Mouse (Mus musculus) hematopoietic stem cell, adult 5-6 weeks (primary cell): ENCODE results near the gene Gle1. TPM values are rescaled to one million over a fixed set of nuclear protein-coding genes. Genes with fewer than 3 reads are reported as not detected.
A peak's percentile ranks its signal among the peaks of the same experiment; 100 is the strongest.
"Not testable (repeated sequence)": the region's sequence is repeated elsewhere in the genome, so short reads cannot be mapped to it uniquely, and the experiment has no call there.

ENCODE experiments used
- ATAC-seq, 2 experiments: fragments of 125-278 bp in 1 of 2; replicated peaks in 1 of 2; 2 replicates each; pipeline ENCODE4 v1.8.0; 2016 to 2017; ENCODE audit warnings: inconsistent platforms in 2 of 2, mild to moderate bottlenecking in 2 of 2, moderate number of reproducible peaks in 2 of 2, low read depth in 1 of 2, moderate TSS enrichment in 1 of 2; ENCODE audit not compliant: low FRiP score in 2 of 2, poor library complexity in 2 of 2, severe bottlenecking in 2 of 2, insufficient read depth in 1 of 2, low TSS enrichment in 1 of 2
- total RNA-seq: library from RNA; stranded (forward); fragments of 172-1452, 232-1000 nt; gene quantifications from 2 replicates; pipeline ENCODE4 v1.2.3, GENCODE M21; 2017

The Gle1 gene
- 71.4 and 79.7 TPM in 2 replicates for total RNA-seq

DNA sequence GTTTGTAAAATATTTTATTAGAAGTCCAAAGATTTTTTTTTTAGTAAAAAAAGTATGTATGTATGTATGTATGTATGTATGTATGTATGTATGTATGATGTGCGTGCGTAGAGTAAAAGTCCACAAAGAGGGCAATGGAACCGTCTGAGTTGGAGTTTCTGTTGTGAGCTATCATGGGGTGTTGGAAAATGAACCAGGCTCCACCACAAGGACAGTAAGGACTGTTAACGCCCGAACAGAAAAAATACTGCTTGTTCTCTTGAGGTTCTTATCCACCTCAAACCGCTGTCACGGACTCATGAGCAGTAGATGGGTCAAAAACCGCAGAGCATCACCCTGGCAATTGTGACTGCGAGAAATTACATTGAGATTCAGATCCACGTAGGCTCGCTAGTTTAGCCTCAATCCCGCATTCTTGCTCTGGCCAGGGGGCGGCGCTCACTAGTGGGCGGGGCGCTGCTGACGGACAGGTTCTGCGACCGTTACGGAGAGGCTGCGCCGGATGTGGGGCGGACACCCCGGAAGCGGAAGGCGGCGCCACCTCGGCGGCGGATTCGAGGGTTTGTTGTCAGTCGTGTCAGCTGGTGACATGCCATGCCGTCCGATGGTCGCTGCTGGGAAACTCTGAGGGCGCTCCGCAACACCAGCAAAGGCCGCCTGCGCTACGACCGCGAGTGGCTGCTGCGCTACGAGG lies at the start of gene Gle1:
Gene Gle1 (plus strand): TSS at position 521 of the 694 bp plus-strand sequence.
- peak; percentile 99 for ATAC-seq

DNA sequence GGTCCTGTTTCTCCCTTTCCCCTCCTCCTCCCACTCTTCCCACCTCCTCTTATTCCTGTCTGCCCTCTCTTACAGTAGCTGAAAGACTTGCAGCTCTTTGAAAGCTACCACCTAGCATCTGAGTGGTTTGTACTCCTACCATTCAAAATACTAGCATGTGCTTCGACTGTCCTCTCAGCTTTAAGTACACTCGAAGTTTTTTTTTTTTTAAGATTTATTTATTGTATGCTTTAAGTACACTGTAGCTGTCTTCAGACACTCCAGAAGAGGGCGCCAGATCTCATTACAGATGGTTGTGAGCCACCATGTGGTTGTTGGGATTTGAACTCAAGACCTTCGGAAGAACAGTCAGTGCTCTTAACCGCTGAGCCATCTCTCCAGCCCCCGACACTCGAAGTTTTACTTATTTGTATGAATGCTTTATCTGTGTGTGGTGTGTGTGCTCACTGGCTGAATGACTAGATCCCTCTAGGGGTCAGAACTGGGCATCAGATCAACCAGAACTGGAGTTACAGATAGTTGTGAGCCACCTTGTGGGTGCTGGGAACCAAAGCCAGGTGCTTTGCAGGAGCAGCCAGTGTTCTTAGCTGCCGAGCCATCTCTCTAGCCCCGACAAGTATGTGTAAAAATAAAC lies 48.5 kb upstream of the Gle1 start:
- not testable (repeated sequence) for ATAC-seq

DNA sequence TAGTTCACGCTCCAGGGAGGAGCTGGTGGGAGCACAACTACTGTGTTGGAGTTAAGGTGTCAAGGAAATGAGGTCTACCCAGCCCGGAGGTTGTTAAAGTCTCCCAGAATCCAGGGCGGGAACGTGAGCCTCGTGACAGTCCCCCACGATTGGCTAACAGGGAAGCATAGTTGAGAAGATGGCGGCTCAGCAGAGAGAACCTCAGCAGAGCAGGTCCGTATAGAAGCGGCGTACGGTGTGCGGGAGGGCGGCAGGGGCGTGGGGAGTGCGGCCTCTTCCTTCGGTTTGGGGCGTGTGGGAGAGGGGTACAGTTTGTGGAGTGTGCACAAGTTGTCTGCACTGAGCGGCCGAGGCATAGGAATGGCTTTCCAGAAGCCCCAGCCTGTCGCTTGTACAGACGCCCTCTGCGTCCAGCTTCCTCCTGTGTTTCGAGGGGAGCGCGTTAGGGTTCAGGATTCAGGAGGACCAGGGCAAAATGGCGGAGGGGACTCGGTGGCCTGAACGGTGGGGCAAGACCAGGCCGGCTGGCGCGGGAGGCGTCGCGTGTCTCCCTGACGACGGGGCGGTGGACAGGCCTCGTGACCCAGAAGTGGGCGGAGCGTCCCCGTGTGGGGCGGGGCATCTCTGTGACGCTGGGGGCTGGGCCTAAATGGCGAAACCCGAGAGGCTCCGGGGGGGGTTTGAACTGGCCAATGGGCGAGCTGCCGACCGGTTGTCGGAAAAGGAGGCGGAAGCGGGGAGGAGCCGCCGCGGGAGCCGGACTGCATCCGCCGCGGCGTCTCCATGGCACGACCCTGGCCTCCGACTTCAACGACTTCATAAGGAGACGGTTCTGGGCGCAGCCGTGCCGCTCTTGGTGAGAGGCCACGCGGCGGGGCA lies 45.9 kb upstream of the Gle1 start, which contains the start of gene Odf2:
Gene Odf2 (plus strand): TSS at position 156 of the 879 bp plus-strand sequence.
- peak; percentile 90 to 92 for ATAC-seq

DNA sequence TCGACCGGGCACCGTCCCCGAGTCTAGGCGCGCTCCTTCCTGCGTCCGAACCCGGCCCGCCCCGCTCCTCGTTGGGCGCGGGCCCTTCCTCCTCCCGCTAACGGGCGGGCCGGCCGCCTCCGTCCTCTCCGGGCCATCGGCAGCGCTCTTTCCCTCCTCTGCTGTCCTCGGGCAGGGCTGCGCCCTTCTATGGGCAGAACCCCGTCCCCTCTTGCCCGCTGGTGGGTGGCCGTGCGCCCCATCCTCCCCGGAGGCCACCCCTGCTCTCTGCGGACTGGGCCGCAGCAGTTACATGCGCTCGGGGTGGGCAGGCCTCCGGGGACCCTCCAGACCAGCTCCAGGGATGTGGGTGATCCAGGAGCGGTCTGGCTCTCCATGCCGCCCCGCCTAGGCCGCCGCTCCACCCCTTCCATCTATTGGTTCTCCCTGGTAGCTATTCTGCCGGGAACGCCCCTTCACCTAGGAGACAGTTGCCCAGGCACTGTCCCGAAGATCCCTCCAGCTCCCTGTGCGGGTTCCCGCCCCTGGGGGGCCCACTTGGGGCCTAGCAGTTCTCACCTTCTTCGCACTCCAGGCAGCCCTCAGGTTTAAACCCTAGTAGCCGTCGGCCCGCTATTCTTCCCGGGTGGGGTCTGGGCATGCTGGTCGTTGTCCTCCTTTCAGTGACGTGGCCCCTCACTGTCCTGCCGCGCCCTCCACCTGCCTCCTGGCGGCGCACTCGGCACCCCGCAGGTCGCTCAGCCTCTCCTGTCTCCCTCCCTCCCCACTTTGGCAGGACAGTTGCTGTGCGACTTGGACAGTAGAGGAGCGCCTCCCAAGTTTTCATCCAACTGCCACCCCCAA lies 45.0 kb upstream of the Gle1 start:
- peak; percentile 55 to 60 for ATAC-seq

DNA sequence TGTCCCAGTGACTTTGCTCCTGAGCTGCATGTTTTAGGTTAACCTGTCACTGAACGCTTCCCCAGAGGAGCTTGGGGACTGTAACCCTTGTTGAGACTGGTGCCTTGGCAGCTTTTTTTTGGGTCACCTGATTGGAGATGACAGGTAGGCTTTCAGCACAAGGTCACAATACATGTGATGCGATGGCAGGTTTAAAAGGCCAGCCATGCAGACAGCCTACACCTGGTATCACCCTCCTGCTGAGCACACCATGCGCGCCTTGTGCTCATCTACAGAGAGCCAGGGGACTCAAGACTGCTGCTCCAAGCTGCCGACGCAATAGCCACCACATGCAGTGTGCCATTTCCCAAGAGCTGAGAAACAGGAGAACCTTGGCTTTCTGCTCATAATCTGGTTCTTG lies 43.5 kb upstream of the Gle1 start:
- ATAC-seq = no peak

DNA sequence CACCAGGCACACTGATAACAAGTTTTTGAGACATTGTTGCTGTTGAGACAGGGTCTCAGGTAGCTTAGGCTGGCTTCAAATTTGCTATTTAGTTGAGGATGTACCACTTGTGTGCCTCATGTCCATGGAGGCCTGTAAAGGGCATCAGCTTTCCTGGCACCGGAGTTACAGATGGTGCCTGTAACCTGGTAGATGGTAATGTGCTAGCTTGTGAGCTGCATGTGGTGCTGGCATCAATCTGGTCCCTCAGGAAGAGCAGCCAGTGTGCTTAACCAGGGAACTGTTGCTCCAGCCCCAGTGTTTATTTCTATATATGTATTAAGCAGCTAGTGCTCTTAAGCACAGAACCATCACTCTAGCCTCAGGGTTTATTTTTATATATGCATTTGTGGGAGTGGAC lies 39.2 kb upstream of the Gle1 start:
- no peak for ATAC-seq

DNA sequence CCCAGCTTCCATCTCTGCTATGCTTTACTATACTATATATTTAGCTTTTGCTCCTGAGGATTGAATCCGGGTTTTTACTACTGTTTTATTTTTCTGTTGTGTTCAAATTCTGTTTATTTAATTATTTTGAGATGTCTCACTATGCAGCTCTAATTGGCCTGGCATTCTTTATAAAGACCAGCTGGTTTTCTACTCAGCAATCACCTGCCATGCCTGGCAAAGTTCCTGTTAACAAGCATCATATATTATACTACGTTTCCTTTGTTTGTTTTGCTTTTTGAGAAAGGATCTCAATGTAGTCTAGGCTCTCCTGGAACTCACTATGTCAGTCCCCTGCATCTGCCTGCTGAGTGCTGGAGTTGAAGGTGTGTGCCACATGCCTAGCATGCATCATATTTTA lies 37.9 kb upstream of the Gle1 start:
- ATAC-seq = no peak

DNA sequence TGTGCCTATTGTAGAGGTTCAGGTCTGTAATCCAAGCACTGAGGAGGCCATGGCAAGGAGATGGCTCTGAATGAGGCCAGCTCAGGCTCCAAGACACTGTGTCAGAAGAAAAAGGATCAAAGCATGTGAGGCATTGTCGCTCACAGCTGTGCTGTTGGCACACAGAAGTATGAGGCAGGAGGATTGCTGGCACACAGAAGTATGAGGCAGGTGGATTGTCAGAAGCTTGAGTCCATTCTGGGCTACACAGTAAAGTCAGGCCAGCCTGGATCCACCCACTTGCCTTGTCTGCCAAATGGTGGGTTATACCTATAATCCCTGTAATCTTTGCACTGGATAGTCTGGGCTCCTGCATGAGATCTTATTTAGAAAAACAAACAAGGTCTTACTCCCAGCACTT lies 37.1 kb upstream of the Gle1 start:
- ATAC-seq = no peak

DNA sequence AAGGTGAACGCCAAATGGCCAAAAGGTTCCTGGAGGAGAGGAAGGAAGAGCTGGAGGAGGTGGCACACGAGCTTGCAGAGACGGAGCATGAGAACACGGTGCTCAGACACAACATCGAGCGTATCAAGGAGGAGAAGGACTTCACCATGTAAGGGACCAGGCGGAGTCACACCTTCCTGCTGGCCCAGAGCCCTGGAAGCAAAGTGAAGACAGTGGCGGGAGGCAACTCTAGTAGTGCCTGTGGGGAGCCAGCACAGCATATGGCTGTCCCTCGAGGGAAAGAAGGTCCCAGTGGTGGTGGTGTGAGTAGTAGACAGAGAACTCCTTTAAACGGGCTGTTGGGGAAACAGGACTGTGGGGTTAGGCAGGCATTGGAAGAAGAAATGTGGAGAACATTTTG lies 33.0 kb upstream of the Gle1 start:
- ATAC-seq = no peak

DNA sequence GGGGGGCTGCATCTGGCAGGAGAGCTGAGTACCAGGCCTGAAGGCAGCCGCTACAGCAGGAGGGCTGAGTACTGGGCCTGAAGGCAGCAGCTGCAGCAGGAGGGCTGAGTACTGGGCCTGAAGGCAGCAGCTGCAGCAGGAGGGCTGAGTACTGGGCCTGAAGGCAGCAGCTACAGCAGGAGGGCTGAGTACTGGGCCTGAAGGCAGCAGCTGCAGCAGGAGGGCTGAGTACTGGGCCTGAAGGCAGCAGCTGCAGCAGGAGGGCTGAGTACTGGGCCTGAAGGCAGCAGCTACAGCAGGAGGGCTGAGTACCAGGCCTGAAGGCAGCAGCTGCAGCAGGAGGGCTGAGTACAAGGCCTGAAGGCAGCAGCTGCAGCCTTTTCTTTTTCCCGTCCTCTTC lies 27.1 kb upstream of the Gle1 start:
- ATAC-seq = not testable (repeated sequence)

DNA sequence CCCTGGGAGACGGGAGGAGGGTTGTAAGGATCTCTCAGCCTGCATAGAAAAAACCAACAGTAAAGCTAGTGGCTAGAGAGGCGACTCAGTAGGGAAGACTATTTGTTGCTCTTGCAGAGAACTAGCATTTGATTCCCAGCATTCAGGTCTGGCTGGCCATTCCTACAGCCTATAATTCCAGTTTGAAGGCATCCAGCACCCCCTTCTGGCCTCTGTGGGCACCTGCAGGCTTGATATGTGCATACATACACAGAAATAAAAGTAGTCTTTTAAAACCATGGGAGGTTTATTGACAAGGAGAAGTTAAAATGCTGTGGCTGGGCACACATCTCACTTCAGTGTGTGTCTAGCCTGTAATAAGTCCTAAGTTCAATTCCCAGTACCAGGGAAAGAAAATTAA lies 25.2 kb upstream of the Gle1 start:
- no peak for ATAC-seq

DNA sequence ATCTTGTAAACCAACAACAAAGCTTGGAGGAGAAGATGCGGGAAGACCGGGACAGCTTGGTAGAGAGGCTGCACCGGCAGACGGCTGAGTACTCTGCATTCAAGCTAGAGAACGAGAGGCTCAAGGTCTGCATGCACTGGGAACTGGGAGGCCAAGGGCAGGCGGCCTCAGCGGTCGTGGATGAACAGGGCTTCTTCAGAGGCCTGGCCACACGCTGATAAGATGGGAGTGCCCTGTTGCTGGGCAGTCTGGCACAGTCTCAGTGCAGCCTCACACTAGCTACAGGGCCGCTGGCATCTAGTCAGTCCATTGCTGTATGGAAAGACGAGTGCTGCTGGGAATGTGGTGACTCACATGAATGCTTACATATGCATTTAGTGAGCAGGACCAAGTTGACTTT lies 17.6 kb upstream of the Gle1 start:
- ATAC-seq = no peak

DNA sequence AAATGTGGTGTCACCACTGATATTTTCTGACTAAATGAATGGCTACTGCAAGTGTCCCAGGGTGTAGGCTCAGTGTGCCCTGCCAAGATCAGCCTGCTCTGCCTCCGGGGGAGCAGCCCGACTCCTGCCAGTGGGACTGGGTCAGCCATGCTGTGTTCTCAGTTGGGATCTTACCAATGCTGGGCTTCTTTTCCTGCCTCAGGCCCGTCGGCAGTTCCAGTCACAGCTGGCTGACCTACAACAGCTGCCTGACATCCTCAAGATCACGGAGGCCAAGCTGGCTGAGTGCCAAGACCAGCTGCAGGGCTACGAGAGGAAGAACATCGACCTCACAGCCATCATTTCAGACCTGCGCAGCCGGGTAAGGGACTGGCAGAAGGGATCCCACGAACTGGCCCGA lies 13.2 kb upstream of the Gle1 start:
- ATAC-seq = no peak

DNA sequence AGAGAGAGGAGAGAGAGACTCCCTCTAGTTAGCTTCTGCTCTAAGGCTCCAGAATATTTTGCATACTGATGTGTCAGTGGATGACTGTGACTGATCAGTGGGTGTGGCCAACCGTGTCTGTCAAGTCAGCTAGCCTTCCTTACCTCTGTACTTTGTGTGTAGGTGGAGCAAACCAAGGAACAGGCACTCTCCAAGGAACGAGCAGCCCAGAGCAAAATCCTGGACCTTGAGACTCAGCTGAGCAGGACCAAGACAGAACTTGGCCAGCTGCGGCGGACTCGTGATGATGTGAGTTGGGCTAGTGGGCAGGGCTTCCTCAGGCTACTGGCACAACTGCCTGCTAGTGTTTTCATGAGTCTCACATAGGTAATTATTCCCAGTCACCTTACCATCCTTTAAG lies 8.7 kb upstream of the Gle1 start:
- ATAC-seq = no peak

DNA sequence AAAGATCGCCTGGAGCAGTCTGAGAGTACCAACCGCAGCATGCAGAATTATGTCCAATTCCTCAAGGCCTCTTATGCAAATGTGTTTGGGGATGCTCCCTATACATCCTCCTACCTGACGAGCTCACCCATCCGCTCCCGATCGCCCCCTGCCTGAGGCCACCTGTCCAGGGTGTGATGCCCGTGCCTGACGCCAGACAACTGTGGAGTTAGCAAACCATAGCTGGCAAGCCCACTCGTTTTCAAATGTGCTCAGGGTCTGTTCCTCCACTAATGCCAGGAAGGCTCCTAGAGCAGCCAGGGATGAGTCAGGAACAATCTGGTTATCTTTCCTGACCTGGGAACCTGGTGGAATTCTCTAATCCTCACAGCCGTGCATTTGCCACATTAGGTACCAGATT lies 4.7 kb upstream of the Gle1 start:
- no peak for ATAC-seq

DNA sequence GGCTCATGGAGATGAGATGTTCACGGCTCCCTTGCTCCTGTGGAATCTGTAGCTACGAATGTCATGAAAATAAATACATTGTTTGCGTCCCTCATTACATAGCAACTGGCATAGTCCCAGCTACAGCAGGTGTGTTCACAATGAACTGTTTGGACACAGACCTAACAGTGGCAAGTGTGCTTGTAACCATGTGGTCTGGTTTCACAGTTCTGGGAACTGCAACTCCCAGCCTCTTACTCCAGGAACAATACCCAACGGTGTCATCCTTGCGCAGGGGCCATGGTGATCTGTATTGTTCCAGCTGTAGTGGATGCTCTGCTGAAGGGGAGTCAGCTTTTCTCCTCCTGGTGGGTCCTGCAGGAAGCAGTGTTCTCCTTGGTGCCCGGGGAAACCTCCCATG lies 4.0 kb upstream of the Gle1 start:
- no peak for ATAC-seq

DNA sequence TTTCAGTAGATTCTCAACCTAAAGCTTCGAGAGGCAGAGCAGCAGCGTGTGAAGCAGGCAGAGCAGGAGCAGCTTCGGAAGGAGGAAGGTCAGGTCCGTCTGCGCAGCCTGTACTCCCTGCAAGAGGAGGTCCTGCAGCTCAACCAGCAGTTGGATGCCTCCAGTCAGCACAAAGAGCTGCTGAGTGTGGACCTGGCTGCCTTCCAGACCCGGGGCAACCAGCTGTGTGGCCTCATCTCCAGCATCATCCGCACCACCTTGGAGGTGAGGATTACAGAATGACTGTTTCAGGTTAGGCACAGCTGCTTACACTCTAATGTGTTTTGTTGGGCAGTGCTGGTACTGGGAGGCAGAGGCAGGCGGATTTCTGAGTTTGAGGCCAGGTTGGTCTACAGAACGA lies 4.8 kb downstream of the Gle1 start:
- ATAC-seq = no peak
